30 mouse cellular contexts compared by ENCODE assay signal in genomic region chr14:111261696-111262095, GRCm38 (mm10).
"Had no signal": no experiment of that assay in that cellular context is flagged by ENCODE, and none has a peak within 500 bp of the region (broad histone marks: within the 10 kb centered on the region; RNA-seq: fewer than 3 reads in every experiment).

No protein-coding gene starts in this region.

- H3K36me3 ChIP-seq: heart, embryonic 12.5 days; heart, embryonic 13.5 days; heart, embryonic 15.5 days; hindbrain, embryonic 10.5 days; hindbrain, embryonic 12.5 days; hindbrain, embryonic 13.5 days; hindbrain, embryonic 15.5 days; intestine, embryonic 15.5 days; kidney, embryonic 15.5 days had no signal

- H3K27ac ChIP-seq: heart, embryonic 13.5 days; heart, embryonic 15.5 days; hindbrain, embryonic 10.5 days; hindbrain, embryonic 12.5 days; hindbrain, embryonic 13.5 days; hindbrain, embryonic 14.5 days; hindbrain, embryonic 15.5 days; hindbrain, postnatal 0 days; intestine, embryonic 15.5 days; kidney, embryonic 15.5 days; kidney, postnatal 0 days; layer of hippocampus, adult 2 months; left cerebral cortex, adult 2 months had no signal

- H3K9me3 ChIP-seq: heart, embryonic 12.5 days; hindbrain, embryonic 12.5 days; hindbrain, embryonic 13.5 days; hindbrain, embryonic 15.5 days; intestine, embryonic 15.5 days; kidney, embryonic 15.5 days had no signal

- H3K9ac ChIP-seq: heart, embryonic 12.5 days; heart, embryonic 13.5 days; heart, embryonic 15.5 days; hindbrain, embryonic 12.5 days; hindbrain, embryonic 13.5 days; hindbrain, embryonic 14.5 days; hindbrain, embryonic 15.5 days; intestine, embryonic 15.5 days; kidney, embryonic 15.5 days had no signal

- DNase-seq: heart, postnatal 10 days; heart, postnatal 14 days; heart, postnatal 36 days; heart, postnatal 4 days; kidney, adult 11 months; kidney, adult 18-20 months; kidney, adult 2 months; kidney, adult 8-10 months; kidney, adult 9 months; kidney, postnatal 10 days; kidney, postnatal 14 days; kidney, postnatal 25 days; kidney, postnatal 36 days; kidney, postnatal 4 days; layer of hippocampus, adult 9-11 months; layer of hippocampus, postnatal 36 days had no signal

- H3K4me1 ChIP-seq: heart, embryonic 12.5 days; heart, embryonic 13.5 days; heart, embryonic 15.5 days; hindbrain, embryonic 10.5 days; hindbrain, embryonic 12.5 days; hindbrain, embryonic 13.5 days; hindbrain, embryonic 15.5 days; intestine, embryonic 15.5 days; kidney, embryonic 15.5 days had no signal

- H3K4me3 ChIP-seq: heart, embryonic 12.5 days; heart, embryonic 13.5 days; heart, embryonic 15.5 days; hindbrain, embryonic 10.5 days; hindbrain, embryonic 12.5 days; hindbrain, embryonic 13.5 days; hindbrain, embryonic 15.5 days; intestine, embryonic 15.5 days; kidney, embryonic 15.5 days; layer of hippocampus, adult 2 months; left cerebral cortex, adult 2 months had no signal
